Mouse (Mus musculus) heart, adult 9 months (tissue): Measurements from ENCODE around the gene E2f4.

Source experiments
- DNase-seq, 2 experiments: peaks; one replicate each; pipeline ENCODE4 v3.0.0; 2022; ENCODE audit warnings: low spot score in 2 of 2

The E2f4 gene

DNA sequence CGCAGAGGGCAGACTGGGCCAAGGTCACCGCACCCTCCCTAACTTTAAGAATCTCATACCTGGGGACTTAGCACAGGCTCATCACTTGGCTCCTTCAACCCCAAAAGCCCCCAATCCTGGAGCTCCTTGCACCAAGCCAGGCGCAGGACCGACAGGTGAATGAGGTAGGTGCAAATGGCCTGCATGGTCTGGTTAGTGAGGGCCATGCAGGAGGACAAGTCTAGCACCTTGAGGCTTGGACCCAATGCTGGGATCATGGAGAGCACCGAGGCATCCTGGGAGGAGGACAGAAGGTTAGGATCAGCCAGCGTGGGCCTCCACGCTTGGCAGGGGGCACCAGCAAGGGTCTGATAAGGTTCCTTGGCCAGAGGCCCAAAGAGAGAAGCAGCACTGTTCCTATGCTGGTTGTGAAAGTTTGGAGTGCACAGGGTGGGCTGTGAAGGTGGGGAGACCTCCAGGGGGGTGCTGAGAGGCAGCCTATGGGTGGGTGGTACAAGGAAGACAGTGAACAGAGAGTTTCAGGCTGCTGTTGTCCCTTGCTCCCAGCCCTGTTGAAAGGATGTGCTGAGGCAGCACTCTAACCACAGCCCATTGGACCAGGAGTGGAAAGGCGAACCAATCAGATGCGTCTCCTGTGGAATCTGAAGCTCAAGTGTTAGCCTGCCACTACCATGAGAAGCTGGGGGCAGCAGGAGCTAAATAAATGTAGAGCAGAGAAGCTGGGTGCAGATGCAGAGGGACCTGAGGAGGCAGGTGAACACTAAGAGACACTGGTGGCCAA lies 16.3 kb downstream of the E2f4 start:
- DNase-seq = no peak

DNA sequence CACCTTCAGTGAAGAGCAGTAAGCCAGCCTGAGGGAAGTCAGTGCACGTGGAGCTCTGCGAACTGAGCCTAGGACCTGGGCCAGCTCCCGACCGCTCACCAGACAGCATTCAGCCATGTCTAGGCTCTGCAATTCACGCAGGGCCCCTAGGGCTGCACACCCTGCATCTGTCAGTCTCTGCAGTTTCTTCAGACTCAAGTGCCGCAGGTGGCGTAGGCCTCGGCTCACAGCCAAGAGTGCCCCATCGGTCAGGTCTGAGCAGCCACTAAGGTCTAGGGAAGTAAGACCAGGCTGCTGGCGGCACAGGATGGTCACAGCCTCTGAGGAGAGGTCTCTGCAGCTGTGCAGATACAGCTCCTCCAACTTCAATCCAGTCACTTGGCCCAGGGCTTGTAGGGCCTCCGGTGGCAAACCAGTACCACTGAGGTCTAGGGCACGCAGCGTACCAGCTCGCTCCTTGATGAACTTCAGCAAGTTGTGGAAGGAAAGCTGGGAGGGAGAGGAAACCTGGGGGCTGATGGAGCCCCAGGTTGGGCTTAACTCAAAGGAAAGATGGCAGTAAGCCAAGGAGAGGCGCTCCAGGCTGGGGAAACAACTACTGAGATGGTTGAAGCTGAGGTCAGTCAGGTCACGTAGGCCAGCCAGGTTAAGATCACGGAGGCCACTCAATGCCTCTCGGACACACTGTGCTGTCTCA lies 17.8 kb downstream of the E2f4 start:
- DNase-seq = no peak

DNA sequence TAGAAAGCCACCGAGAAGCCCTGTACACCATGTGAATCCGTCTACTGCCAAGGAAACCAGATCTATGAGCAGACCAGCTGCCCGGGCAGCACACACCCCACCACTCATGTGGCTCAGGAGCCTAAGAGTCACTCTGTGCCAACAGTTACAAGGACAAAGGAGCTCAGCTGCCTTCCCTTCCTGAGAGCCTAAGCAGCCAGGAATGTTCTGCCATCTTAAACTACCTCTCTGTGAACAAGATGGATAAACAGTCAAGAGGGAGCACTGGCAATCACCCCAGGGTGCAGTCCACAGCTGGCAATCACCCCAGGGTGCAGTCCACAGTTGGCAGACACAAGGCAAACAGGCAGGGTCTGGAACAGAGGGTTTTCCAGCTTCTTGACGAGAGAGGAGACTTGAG lies 20.5 kb downstream of the E2f4 start:
- DNase-seq = no peak

DNA sequence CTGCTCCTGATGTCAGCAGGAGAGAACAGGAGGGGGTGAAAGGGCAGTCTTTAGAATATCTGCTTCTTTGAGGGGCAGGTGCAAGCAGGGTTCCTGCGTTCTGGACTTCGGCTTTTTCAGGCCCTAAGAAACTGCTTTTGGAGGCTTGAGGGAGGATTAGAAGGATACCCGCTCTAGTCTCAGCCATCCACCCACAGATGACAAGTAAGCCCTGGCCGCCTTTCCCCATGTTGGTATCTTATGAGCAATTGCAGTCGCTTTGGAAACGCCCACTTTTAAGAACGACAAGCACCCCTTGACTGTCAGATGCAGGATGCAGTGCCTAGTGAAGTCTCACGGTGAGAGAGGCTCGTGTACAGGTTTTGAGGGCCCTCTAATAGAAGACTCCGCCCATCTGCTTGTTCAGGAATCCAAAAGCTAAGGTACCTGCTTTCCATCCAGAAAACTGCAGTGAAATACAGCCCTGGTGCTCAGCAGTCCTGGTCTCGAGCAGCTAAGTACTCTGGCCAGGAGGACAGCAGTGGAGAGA lies 21.3 kb downstream of the E2f4 start:
- DNase-seq = no peak

DNA sequence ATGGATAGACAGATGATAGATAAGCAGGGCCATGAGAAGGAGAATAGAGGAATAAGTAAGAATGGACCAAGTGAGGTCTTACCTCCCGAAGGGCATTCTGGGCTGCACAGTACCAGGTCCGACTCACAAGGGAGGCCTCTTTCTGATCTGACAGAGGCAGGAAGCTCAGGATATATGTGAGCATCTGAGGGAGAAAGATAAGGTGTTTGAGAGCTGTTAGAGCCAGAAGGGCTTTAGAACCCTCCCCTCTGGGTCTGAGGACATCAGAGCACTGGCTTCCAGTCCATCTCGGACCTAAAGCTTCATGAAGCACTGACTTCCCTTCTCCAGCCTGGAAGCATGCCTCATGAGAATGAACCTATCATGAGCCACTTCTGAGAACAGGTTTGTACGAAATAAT lies 25.7 kb downstream of the E2f4 start:
- no peak for DNase-seq

DNA sequence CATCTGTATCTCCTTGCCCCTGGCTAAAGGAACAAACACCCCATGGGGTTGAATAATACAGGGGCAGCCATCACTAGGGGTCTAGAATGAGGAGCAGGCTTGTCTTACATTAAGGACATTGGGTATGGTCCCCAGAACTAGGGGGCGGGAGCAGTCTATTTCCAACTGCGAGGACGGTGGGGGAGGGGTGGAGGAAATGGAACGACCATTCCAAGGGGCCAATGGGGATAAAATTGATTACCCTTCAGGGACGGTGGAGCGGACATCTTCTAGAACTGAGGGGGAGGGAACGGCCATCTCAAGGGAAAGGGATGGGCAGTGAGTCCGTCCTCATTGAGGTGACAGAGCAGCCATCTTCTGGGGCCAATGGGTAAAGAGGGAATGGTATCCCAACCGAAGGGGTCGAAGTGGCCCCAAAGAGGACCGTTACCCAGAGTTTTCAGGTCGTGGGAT lies 28.2 kb downstream of the E2f4 start:
- DNase-seq = no peak

DNA sequence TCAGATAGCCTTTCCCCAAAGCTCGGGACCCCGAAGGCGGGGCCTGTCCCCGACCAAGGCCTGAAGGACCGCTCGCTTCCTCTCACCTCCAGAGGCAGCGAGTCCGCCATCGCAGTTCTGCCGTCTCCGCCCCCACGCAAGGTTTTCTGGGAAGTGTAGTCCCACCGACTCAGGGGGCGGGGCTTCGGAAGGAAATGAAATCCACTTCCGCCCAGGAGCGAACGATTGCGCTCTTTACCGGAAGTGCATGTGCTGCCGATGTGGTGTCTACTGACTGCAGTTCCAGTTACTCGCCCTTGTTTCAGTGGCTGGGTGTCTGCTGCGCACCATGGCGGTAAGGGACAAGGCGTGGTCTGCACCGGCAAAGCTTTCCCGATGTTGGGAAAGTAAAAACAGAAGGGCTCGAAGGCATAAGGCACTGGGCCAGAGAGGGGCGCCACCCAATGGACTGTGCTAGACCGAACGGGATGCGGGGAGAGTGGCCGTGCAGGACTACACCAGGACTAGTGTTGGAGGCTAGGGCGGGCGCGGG lies 28.7 kb downstream of the E2f4 start, which contains the start of the genes Lrrc29 and Tmem208:
Gene Lrrc29, minus strand, starts transcription at position 138 of the 532 bp plus-strand sequence.
Gene Tmem208, plus strand, starts transcription at position 214 of the 532 bp plus-strand sequence.
- DNase-seq = peak; percentile 90 to 96

DNA sequence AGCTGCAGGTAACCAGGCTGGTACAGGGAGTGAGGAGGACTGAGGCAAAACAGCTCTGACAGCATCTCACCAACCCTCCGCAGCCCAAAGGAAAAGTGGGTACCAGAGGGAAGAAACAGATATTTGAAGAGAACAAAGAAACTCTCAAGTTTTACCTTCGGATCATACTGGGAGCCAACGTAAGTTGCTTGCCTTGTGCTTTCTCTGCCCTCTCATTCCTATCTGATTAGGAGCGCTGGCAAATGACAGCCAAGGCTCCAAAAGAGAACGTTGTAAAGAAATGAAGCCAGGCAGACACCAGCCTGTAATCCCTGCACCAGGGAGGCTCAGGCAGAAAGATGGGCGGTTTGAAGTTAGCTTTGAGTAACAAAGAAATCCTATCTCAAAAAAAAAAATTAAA lies 29.5 kb downstream of the E2f4 start:
- DNase-seq = no peak

DNA sequence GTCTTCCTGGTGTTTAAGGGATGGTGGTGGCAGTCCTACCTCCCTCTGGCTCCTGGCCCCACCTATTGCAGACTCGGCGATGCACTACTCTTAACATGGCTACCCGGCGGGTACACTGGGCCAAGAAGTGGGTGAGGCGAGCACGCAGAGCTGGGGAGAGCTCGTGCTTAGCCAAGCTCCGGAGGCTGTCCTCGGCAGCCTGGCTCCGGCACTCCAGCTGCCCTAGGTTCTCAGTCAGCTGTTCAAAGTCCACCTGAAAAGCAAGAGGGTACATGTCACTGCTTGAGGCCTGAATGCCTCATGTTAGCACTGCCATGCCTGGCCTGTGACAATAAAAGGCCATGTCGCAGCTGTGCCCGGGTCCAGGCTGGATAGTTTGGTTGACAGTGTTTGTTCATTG lies 32.9 kb downstream of the E2f4 start:
- DNase-seq = no peak

DNA sequence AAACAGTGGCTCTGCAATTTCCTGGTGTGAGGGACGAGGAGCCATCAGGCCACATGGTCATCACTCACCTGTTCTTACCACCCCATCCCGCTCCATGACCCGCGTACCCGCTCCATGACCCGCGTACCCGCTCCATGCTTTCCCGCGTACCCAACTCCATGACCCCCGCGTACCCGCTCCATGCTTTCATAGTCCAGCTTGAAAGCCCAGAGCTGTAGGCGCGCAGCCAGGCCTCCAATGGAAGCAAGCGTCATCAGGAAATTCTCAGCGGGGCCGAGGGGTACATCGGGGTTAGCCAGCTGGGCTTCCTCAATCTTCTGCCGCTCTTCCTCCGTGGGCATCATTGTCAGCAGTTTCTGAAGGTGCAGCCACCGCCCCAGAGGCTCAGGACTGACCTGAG lies 34.0 kb downstream of the E2f4 start:
- no peak for DNase-seq

DNA sequence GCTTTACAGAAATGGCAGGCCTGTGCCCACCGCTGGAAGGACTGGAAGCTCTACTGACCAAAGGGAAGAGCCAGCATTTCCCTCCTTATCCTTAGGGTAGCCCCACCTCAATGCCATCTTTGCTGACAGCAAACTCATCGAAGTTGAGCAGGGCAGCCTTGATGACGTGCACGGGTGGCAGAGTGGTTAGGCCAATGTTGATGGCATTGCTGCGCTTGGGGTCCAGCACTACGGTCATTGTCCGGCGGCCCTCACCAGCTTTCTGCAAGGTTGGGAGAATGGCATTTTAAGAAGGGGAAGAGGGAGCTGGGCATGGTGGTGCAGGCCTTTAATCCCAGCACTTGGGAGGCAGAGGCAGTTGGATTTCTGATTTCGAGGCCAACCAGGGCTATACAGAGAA lies 34.5 kb downstream of the E2f4 start:
- no peak for DNase-seq

DNA sequence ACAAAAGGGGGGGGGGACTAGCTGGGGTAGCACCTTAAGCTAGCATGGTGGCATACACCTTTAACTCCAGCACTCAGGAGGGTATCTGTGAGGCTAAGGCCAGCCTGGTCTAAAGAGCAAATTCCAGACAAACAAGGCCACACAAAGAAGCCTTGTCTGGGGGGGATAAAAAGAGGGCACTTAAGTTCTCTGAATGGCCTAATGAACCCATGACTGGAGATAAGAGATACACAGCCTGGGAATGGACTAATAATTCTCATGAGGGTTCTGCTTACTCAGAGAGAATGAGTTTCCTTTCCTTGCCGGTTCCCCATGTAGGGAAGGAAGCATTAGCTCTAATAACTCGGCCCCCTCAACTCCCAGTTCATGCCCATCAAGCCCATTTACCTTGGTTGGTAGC lies 35.1 kb downstream of the E2f4 start:
- no peak for DNase-seq

DNA sequence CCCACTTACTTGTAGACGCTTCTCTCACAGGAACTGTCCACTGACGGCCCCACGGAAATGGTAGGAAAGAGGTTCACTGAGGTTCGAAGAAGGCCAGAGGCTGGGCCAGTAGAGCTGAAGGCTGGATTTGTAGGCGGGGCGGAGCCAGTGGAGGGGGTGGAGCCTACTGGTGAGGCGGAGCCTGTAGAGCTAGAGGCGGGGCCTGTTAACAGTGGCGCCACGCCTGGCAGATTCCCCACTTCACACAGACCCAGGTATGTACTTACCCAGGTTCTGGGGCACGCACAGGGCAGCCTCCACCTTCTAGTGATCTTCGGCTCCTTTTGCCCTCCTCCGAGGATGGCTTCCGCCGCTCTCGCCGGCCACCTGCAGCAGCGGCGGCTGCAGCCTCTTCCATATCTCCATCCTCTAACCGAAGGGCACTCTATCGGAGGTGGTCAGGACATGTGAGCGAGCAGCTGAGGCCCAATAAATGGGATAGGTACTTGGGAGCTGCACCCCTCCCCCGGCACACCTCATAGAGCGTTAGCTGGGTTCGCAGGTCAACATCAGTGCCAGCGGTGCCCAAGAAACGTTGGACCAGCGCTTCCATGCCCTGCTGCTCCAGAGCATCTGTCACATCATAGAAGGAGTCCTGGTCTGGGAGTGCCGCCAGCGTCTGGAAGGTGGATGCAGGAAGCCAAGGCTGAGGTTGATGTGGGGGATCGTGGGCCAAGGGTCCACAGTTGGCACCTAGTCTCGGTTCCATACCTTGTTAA lies 39.1 kb downstream of the E2f4 start:
- no peak for DNase-seq

DNA sequence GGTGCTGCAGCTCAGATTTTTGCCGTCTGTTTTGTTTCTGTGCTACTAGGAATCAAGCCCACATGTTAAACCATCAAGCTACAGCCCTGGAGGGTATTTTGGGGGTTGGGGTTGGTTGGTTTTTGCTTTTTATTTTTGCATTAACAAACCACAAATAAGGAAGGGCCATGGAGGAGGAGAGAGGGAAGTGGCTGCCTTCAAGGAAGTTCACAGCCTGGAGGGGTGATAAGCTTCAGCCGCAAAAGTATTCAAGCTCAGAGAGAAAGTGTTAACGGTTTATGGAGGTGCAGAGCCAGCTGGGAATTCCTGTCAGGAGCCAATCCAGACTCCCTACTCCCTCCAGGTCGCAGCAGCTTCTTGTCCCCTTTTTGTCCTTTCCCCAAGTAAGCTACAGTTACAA lies 41.5 kb downstream of the E2f4 start:
- DNase-seq = no peak

DNA sequence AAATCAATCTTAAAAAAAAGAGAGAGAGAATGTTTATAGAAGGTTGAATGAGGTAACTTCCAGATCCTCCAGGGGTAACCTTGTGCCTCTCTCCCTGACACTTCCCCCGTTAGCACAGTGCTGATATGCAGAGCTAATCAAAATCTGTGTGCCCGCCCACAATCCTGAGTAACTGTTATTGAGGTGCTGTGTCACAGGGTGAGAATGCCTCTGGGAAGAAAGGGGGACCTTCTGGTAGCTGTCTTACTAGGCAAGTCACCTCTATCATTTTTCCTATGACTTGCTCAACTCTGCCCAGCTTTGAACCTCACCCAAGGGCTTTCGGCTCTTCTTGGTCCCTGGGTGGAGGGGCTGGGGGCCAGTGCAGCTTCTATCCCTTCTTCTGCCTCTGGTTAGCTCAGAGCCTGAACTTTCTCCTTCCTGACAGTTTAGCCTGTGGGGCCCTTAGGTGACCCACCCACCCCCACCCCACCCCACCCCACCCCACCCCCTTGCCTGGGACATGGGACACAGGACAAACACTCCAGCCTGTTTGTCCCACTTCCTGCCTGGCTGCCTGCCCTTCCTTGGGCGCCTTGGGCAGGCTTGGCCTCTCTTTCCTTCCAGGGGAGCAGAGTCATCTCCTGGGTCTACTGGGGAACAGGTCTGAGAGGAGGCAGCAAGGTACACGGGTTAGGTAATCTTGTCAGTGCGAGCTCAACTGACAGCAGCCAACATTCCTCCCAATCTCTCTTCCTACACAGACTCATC lies 42.6 kb downstream of the E2f4 start:
- peak; percentile 28 to 48 for DNase-seq

DNA sequence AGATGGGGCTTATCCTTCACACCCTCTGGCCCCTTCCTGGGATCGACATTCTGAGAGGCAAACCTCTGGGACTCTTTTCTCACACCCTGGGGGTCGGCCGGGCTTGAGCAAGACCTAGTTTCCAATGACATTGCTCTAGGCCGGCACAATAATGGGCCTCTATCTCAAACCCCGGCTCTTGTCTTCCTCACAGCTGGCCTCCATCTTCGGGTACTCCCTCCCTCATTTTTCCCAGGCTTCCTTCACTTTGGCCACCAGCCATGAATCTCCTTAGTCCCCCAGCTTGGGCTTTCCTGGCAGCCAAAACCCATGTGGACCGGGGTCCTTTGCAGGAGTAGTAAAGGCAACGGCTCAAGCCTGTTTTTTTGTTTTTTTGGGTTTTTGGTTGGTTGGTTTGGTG lies 43.9 kb downstream of the E2f4 start:
- no peak for DNase-seq

DNA sequence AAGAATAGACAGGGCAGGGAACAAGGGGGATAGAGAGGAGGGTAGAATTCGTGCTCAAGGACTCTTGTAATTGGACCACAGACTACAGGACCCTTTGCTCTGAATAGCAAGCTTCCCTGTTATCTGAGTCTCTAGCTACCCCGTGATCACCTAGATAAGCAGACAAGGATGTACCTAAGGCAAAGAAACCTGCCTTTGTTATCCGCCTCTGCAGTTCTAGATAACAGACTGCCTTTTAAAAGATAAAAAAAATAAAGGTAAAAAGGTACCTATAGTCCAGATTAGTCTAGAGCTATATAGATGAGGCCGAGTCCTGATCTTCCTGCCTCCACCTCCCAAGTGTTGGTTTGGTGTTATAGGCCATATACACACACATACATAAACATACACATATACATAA lies 45.3 kb downstream of the E2f4 start:
- DNase-seq = no peak

DNA sequence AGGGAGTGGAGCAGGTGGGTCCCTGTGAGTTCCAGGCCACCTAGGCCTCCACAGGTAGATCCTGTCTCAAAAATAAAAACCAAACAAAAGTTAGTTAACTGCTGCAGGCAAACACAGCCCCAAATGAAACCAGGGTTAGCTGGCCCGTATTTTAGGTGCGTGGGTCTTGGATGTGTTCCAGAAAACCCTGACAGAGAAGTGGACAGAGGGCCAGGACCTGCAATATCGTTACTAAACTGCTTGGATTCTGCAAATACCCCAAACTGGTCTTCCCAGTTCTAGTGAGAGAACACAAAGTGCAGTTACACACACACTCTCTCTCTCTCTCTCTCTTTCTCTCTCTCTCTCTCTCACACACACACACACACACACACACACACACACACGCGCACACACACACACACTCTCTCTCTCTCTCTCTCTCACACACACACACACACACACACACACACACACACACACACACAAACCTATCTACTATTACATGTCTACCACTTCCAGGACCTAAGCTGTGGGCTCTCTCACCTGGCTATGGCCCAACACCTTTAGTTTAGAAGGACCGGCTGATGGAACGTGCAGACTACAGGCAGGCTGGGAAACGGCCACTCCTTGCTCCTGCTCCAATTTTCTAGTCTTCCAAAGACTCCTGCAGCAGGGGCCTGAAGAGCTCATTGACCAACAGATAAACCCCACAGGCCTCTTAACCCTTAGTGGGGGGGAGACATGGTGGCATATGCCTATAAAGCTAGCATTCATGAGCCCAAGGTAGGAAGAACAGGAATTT lies 46.5 kb downstream of the E2f4 start:
- no peak for DNase-seq

DNA sequence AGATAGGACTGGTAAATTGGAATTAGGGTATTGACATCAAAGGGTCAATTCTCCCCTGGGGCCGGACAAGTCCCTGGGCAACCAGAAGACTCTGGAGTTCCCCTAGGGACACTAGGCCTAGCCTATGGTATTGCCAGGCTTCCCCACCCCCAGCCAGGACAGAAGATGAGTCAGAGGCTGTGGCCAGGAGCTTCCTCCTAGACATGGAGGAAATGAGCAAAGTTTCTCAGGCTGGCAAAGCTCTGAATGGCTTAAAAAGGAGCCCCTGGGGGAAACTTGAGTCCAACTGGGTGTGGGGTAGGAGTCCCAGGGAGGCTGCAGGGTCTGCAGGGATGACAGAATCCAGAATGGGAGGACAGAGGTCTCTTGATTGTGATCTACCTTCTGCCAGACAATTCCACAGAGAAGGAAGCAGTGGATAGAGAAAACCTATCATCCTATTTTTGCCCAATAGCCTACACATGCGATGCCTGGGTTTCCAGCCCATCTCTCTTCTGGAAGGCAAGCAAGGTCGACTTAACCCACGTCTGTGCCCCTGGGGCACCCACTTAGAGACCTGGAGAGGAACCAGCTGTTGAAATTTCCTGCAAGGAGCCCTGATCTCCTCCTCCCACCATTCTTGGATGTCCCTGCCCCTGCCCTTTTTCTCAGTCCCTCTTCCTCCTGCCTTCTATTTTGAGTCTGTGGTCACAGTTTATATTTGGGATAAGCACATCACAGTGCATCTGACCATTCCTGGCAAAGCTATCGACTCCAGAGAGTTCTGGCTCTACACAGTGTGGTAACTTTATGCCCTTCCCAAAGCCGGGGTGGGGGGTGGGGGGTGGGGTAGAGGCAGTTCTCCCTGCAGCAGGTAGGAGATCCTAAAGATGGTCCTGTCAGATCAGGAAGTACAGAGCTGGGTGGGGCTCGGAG lies 47.9 kb downstream of the E2f4 start:
- DNase-seq = peak; percentile 39 to 58
